ENCODE assay signal across 28 mouse cellular contexts in the genomic region with DNA sequence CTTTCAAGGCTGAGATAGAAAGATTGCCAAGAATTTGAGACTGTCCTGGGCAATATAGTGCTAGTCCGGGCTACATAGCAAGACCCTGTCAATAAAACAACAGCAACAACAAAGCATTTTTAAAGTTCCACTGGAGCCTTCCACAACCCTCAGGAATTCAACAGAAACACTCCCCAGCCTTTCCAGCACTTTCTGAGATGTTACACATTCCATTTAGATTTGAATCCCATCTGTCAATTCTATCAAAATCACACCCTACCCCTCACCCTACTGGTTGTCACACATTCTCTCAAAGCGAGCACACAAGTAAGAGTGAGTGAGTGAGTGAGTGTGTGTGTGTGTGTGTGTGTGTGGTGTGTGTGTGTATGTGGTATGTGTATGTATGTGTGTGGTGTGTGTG. TPM values are rescaled to one million over a fixed set of nuclear protein-coding genes. Genes with fewer than 3 reads are reported as not detected.
A peak's percentile ranks its signal among the peaks of the same experiment; 100 is the strongest.
DNase-seq lines count a peak whose midpoint lies in the region; ATAC-seq and TF ChIP-seq lines count a peak whose summit lies in the region.
"Had no signal": no experiment of that assay in that cellular context is flagged by ENCODE, and none has a peak within 500 bp of the region (broad histone marks: within the 10 kb centered on the region; RNA-seq: fewer than 3 reads in every experiment).

No protein-coding gene starts in this region.

- no peaks in the 10 kb centered on the region for H3K9me3 ChIP-seq in lung, postnatal 0 days (ENCODE audit: low read length)
- H3K9me3 ChIP-seq: embryonic facial prominence, embryonic 13.5 days; forebrain, embryonic 12.5 days; forebrain, embryonic 15.5 days; G1E; heart, embryonic 10.5 days; hindbrain, embryonic 13.5 days had no signal

- H3K27me3 ChIP-seq in lung, postnatal 0 days (replicated peaks; ENCODE audit: insufficient read depth, low read length) = no peaks in the 10 kb centered on the region
- H3K27me3 ChIP-seq: embryonic facial prominence, embryonic 13.5 days; forebrain, embryonic 15.5 days; heart, embryonic 13.5 days had no signal

- WGBS in lung, postnatal 0 days = 58% methylated on average over 2 of the region's 2 CpGs

- H3K4me1 ChIP-seq in lung, postnatal 0 days (ENCODE audit: insufficient read depth, low read depth, low read length) = no peaks in the 10 kb centered on the region

- H3K4me3 ChIP-seq in lung, postnatal 0 days (ENCODE audit: low read depth, low read length) = no peak overlapping the region
- H3K4me3 ChIP-seq: embryonic facial prominence, embryonic 13.5 days; forebrain, embryonic 12.5 days; forebrain, embryonic 15.5 days; heart, adult 2 months; heart, embryonic 10.5 days; heart, embryonic 13.5 days; hindbrain, embryonic 13.5 days had no signal

- DNase-seq in heart, adult 11 months = peak; percentile 58
- DNase-seq in heart, postnatal 25 days (ENCODE audit: low spot score) = no peak
- peak; percentile 16 for DNase-seq in lung, postnatal 0 days (ENCODE audit: low spot score)
- no peak for DNase-seq in lung, adult 18-20 months
- DNase-seq in R1 (ENCODE audit: low read depth, low spot score) = peak; percentile 27
- no peak for DNase-seq in left cerebral cortex, adult 11 months (ENCODE audit: low spot score)
- DNase-seq in layer of hippocampus, adult 11-12 months (ENCODE audit: low spot score) = no peak
- DNase-seq: adrenal gland, postnatal 10 days; adrenal gland, postnatal 36 days; cerebellum, adult 18-20 months; cerebellum, adult 9-10 months; cerebellum, postnatal 14 days; gastrocnemius, postnatal 25 days; heart, adult 2 months; heart, postnatal 14 days; kidney, adult 2 months had no signal

- no peak overlapping the region for H3K4me2 ChIP-seq in lung, postnatal 0 days (replicated peaks; ENCODE audit: low read depth, low read length)
- H3K4me2 ChIP-seq: embryonic facial prominence, embryonic 13.5 days; forebrain, embryonic 12.5 days; forebrain, embryonic 15.5 days; heart, embryonic 13.5 days; hindbrain, embryonic 13.5 days had no signal

- H3K36me3 ChIP-seq in lung, postnatal 0 days (ENCODE audit: insufficient read depth, low read length) = no peaks in the 10 kb centered on the region
- H3K36me3 ChIP-seq: embryonic facial prominence, embryonic 13.5 days; forebrain, embryonic 12.5 days; forebrain, embryonic 15.5 days; G1E; heart, embryonic 10.5 days; heart, embryonic 13.5 days; hindbrain, embryonic 13.5 days had no signal

- no peak overlapping the region for H3K27ac ChIP-seq in lung, postnatal 0 days (ENCODE audit: low read length)
- H3K27ac ChIP-seq: embryonic facial prominence, embryonic 13.5 days; forebrain, embryonic 12.5 days; forebrain, embryonic 15.5 days; heart, adult 2 months; heart, embryonic 10.5 days; heart, embryonic 13.5 days; hindbrain, embryonic 13.5 days had no signal

- ATAC-seq in lung, postnatal 0 days = no peak
- ATAC-seq: forebrain, embryonic 15.5 days; hindbrain, embryonic 16.5 days; intestine, embryonic 16.5 days had no signal

- TF ChIP-seq EP300 in lung, postnatal 0 days (IDR thresholded peaks at IDR 0.05) = no peak

- intact Hi-C loops in heart, postnatal 25 days (cut with DNase I) = no loop called here

- no peak for TF ChIP-seq CTCF in lung, postnatal 0 days (IDR thresholded peaks at IDR 0.05)

- no peak overlapping the region for H3K9ac ChIP-seq in lung, postnatal 0 days (replicated peaks; ENCODE audit: low read depth)
- H3K9ac ChIP-seq: embryonic facial prominence, embryonic 13.5 days; forebrain, embryonic 12.5 days; forebrain, embryonic 15.5 days; heart, embryonic 13.5 days; hindbrain, embryonic 13.5 days had no signal

RNA-seq across cellular contexts. Expression of a gene that starts 12.6 kb away (rescaled TPM):
- 10 to 100 TPM; 41.7 to 50.9 TPM for total RNA-seq in heart, postnatal 25 days (2021)
- polyA plus RNA-seq in lung, postnatal 0 days (2015; fragmentation: Nextera tagmentation; extraction: Ambion mirVana) = 25.5 and 28.5 TPM in 2 replicates

RNA-seq across cellular contexts. Expression of a gene that starts 26.6 kb away (rescaled TPM):
- total RNA-seq in heart, postnatal 25 days (2021) = 10 to 100 TPM; 45.7 to 53.2 TPM
- polyA plus RNA-seq in lung, postnatal 0 days (2015; fragmentation: Nextera tagmentation; extraction: Ambion mirVana) = 141 and 146 TPM in 2 replicates

RNA-seq across cellular contexts. Expression of a gene that starts 43.9 kb away (rescaled TPM):
- total RNA-seq in heart, postnatal 25 days (2021) = 10 to 100 TPM; 36.4 to 43.6 TPM
- 71.3 and 73.6 TPM in 2 replicates for polyA plus RNA-seq in lung, postnatal 0 days (2015; fragmentation: Nextera tagmentation; extraction: Ambion mirVana)

RNA-seq across cellular contexts. Expression of a gene that starts 44.8 kb away (rescaled TPM):
- not detected for total RNA-seq in heart, postnatal 25 days (2021)
- 0.44 and 0.75 TPM in 2 replicates for polyA plus RNA-seq in lung, postnatal 0 days (2015; fragmentation: Nextera tagmentation; extraction: Ambion mirVana)
- total RNA-seq: G1E; gastrocnemius, adult 8-10 months; heart, adult 2 months; heart, postnatal 14 days; hematopoietic stem cell, adult 5-6 weeks had no signal
- polyA plus RNA-seq: G1E; heart, embryonic 16.5 days had no signal

Comparison
In these comparisons a context has a peak if more than half of its experiments do, and no peak if none do; other contexts are left out.
1. DNase-seq: peak in heart, adult 11 months (single experiment), lung, postnatal 0 days (single experiment) and R1 (single experiment); none in heart, postnatal 25 days (single experiment), lung, adult 18-20 months (0 of 2), left cerebral cortex, adult 11 months (single experiment) and layer of hippocampus, adult 11-12 months (single experiment).